Mouse (Mus musculus) layer of hippocampus, adult 9-11 months (tissue): Measurements from ENCODE around the gene Gpr65.
A peak's percentile ranks its signal among the peaks of the same experiment; 100 is the strongest.

Experiments
- DNase-seq: peaks from one replicate; pipeline ENCODE4 v3.0.0; 2022

Gpr65 gene

GRCm38 (mm10) chr12:98283487-98283860, 15.0 kb downstream of the Gpr65 start:
- DNase-seq = no peak

GRCm38 (mm10) chr12:98284477-98284876, 16.0 kb downstream of the Gpr65 start:
- no peak for DNase-seq

GRCm38 (mm10) chr12:98290475-98290874, 22.0 kb downstream of the Gpr65 start:
- DNase-seq = no peak

GRCm38 (mm10) chr12:98292278-98292677, 23.8 kb downstream of the Gpr65 start:
- DNase-seq = no peak

- no peak for DNase-seq
Measured at GRCm38 (mm10) chr12:98294241-98294640, 25.8 kb downstream of the Gpr65 start.

- DNase-seq = no peak
Measured at GRCm38 (mm10) chr12:98301980-98302379, 33.5 kb downstream of the Gpr65 start.

GRCm38 (mm10) chr12:98303013-98303412, 34.6 kb downstream of the Gpr65 start:
- DNase-seq = no peak

- DNase-seq = peak; percentile 38
Measured at GRCm38 (mm10) chr12:98307179-98307915, 38.9 kb downstream of the Gpr65 start.

- no peak for DNase-seq
Measured at GRCm38 (mm10) chr12:98311376-98312083, 43.1 kb downstream of the Gpr65 start.

GRCm38 (mm10) chr12:98315924-98316323, 47.5 kb downstream of the Gpr65 start:
- DNase-seq = no peak

GRCm38 (mm10) chr12:98317718-98318340, 49.4 kb downstream of the Gpr65 start:
- DNase-seq = no peak

GRCm38 (mm10) chr12:98322426-98322825, 54.0 kb downstream of the Gpr65 start:
- DNase-seq = no peak

GRCm38 (mm10) chr12:98324170-98324569, 55.7 kb downstream of the Gpr65 start:
- DNase-seq = peak; percentile 39
